Mouse (Mus musculus) testis, postnatal 14 days (tissue): ENCODE measurements around the gene Hcfc2.

Experiments used
- DNase-seq: peaks from one replicate; pipeline ENCODE4 v3.0.0; 2021; ENCODE audit warnings: low spot score

Hcfc2 gene

DNA sequence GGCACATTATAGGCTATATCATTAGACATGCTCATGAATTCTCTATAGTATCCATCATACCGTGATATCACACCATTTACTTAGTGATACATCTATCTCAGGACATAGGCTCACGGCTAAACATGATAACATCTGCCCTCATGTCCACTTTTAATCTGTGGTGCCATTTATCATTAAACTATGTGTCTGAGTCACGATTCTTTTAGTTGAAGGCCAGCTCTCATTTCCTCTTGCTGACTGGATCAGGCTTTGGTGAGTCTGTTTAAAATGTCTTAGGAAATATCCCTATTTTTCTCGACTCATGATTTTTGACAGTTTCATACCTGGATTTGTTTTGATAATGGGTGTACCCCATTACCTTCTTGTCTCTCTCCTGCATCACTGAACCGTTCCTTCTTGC lies at the start of gene Hcfc2:
Gene Hcfc2 (plus strand): TSS at position 205 of the 400 bp plus-strand sequence.
- DNase-seq: no peak

DNA sequence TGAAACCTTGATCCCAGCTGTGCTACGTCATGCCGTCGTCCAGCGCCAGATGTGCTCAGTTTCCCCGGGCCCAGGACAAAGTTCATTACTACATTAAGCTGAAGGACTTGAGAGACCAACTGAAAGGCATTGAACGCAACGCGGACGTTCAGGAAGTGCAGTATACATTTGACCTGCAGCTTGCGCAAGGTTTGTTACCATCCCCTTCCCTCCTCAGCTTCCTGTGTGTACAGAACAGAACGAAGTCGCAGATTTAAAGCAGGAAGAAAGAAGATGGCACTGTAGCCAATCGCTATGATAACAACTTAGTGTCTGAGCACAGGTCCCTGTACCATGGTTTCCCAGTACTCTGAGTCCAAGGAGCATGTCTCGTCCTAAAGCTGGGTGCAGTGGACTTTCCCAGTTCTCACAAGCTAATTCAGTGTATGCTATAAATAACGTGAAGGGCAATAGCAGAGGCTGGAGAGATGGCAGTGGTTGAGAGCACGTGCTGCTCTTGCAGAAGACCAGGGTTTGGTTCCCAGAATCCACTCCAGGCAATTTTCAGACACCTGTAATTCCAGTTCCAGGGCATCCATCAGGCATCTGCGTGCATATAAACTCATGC lies 48.7 kb upstream of the Hcfc2 start:
- DNase-seq: no peak

DNA sequence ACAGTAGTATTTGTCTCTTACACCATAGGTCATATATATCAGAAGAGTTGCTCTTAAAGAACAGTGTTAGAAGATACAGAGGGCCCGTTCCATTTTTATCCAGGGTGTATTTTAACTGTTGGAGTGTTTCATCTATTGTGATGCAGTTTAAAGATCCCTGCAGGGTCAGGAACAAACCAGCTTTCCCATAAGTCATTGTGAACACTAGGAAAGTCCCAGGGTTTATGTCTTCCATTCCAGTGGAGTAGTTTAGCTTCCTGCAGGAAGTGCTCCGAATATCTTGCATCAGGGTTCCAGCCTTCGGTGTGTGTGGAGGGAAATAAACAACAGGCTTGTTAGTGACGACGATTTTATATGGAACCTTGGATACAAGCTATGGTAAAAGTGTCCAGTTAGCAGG lies 44.7 kb upstream of the Hcfc2 start:
- no peak for DNase-seq

DNA sequence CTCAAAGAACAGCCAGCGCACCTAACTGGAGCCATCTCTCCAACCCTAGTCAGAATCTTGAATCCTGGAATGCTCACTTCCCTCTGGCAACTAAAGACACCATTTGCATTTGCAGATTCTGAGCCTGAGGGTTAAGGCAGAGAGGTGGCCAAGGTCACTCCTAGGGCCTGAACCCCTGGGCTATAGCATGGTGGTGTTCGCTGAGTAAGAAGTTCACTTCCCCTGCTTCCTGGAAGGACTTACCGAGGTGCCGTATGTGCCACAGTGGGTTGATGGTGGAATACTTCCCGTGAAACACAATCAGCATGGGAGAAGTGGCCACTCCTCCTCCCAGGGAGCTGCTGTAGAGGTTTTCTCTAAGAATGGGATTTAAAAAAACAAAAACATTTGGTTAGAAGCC lies 43.3 kb upstream of the Hcfc2 start:
- DNase-seq: no peak

GRCm38 (mm10) chr10:82654581-82654980 lies 41.4 kb upstream of the Hcfc2 start:
- DNase-seq: no peak

GRCm38 (mm10) chr10:82661820-82662219 lies 34.1 kb upstream of the Hcfc2 start:
- DNase-seq: no peak

GRCm38 (mm10) chr10:82662267-82662990 lies 33.5 kb upstream of the Hcfc2 start:
- DNase-seq: no peak

DNA sequence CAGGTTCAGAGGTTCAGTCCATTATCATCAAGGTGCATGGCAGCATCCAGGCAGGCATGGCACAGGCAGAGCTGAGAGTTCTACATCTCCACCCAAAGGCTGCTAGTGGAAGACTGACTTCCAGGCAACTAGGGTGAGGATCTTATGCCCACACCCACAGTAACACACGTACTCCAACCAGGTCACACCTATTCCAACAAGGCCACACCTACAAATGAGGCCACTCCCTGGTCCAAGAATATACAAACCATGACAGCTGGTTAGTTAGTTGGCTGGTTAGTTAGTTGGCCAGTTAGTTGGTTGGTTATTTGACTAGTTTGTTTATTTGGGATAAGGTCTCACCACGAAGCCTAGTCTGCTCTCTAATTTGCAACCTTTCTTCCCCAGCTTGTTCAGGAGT lies 32.7 kb upstream of the Hcfc2 start:
- no peak for DNase-seq

GRCm38 (mm10) chr10:82665951-82666350 lies 30.0 kb upstream of the Hcfc2 start:
- DNase-seq: no peak

DNA sequence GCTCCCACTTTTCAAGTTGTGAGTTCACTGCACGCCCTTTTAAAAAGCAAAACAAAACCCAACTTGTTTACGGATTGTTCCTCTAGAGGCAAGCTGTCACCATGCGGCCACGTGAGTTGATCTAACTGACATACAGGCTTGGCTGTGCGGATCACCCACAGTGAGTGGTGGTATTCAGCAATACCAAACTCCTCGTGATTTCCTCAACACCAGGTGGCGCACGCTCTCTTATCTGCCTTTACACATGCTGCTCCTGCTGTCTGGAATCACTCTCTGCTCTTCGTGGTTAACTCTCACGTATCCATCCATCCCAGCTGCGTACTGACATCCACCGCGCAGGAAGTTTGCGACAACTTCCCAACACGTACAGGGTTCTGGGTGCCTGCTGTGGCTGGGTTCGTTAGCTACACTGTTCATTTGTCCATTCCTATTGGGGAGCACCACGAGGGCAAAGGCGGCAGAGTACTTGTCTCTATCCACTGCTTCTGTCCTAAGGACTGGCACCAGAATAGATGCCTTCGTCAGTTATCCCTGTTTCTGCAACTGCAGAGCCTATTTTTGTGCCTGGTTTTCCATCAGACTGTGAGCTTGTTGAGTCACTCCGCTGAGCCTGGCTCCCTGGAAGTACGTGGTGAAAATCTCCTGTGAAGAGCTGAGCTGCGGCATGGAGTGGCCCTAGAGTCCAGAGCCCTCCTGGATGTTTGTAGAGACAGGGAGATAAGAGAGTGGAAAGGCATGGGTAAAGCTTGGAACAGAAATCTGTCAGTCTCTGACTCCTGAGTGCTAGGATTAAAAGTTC lies 29.3 kb upstream of the Hcfc2 start:
- DNase-seq: peak; percentile 59

DNA sequence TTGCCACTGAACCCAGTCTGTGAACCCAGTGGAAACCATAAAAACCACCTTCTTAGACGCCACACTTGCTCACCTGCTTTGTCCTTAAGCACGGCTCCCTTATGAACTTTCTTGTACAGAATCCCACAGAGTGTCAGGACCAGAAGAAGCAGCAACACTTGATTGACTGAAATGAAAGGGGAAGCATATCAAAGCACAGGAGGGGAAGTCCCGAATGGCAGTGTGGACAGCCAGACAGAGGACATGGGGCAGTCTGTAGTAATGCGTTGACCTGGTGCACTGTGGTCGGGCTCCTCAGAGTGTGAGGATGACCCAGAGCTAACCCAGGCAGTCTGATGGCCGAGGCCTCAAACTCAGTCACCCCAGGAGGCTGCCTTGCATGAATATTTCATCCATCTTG lies 25.8 kb upstream of the Hcfc2 start:
- DNase-seq: no peak

- DNase-seq: no peak
Measured at GRCm38 (mm10) chr10:82676949-82677348, 19.0 kb upstream of the Hcfc2 start.

GRCm38 (mm10) chr10:82680769-82681168 lies 15.2 kb upstream of the Hcfc2 start:
- DNase-seq: no peak

DNA sequence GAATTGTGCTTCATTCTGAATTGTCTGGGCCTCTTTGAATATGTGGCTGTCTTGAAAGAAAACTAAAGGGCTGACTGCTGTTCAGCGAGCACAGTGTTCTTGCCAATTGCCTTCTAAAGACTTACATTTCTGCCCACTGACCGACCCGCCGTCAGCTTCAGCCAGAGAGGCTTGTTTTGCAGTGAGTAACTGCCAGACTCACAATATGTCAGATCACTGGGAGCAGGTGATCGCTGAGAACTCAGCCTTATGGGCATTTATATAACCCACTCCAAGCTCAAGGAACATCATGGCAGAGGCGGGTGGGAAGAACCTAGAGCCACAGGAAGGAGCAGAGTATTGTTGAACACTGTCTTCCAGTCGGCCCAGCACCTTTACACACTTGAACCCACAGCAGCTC lies 14.3 kb upstream of the Hcfc2 start:
- DNase-seq: no peak

DNA sequence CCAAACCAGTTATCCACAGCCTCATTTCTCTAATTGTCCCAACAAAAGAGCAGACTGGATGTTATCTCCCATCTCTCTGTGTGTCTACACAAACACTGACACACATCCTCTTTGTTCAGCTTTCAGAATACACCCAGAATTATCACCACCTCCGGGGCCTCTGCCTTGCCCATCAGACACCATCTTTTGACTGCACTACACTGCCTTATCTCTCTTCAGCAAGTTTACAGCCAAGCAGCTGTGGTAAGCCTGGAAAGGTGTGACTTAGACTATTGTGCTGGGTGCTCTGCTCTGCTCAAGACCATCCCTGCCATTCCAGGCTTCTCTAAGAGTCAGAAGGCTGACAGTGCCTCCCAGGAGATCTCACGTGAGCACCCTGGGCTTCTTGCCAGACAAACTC lies 10.5 kb upstream of the Hcfc2 start:
- DNase-seq: no peak

DNA sequence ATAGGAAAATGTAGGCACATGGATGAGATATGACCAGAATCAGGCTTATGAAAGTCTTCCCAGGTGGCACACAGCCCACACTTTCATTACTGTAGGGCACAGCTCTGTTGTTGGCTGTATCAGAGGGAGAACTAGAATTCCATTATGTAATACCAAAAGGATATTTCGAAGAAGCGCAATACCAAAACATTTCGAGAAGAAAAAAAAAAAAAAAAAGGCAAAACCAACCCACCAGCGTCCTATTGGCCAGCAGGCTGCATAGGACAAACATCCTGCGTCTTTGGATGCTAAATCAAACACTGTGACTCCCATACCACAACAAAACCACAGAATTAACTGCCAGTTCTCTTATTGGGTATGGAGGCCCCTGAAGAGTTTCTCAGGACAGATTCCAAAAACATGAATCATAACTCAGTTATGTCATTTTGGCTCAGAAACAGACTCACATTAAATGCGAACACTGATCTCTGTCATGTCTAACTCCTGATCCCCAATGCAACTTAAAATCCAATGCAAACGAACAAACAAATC lies 6.2 kb upstream of the Hcfc2 start:
- no peak for DNase-seq

- DNase-seq: peak; percentile 59
Measured at GRCm38 (mm10) chr10:82690494-82690893, 5.5 kb upstream of the Hcfc2 start, which contains the start of gene Glt8d2. Gene Glt8d2 (minus strand): TSS chr10:82690650.

DNA sequence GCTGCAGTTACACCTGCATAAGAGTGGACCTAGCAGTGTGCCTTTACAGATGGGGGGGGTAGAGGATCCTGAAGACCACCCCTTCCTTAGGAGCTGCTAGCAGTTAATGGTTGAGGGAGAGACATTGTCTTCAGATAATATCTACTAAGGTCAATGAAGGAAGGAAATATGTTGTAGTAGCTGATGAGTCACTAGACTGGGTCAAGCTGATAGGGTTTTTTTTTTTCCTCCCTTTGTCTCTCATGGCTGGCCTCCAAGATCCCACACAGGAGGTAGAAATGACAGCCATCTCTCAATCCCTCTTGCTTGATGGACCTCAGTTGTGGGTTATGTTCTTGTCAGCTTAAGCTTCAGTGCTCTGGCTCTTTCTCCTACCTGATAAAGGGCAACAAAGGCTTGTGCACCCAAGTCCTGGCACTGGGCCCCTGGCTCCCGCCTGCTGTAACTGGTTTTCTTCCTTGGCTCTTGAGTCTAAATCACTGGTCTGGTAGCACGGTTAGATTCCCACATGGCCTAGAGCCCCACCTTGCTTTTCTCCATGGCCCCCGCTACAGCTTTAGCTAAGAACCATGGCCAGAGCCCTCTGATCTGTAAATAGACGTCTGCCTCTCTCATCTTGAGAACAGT lies 606 bp downstream of the Hcfc2 start:
- DNase-seq: no peak

GRCm38 (mm10) chr10:82697305-82697898 lies 1.4 kb downstream of the Hcfc2 start:
- DNase-seq: no peak

GRCm38 (mm10) chr10:82698712-82699261 lies 2.8 kb downstream of the Hcfc2 start:
- peak; percentile 92 for DNase-seq

GRCm38 (mm10) chr10:82699296-82699941 lies 3.5 kb downstream of the Hcfc2 start:
- DNase-seq: peak; percentile 53
